Mouse (Mus musculus) hindbrain, embryonic 16.5 days (tissue): Measurements from ENCODE around the gene Trim16. TPM values are rescaled to one million over a fixed set of nuclear protein-coding genes. Genes with fewer than 3 reads are reported as not detected.

Experiments
- ATAC-seq: fragments of 200-750 bp; cut with Nextera tagmentation; 2 replicates; pipeline ENCODE4 v1.8.0; 2017; ENCODE audit warnings: moderate TSS enrichment, moderate library complexity
- H3K27ac ChIP-seq: fragments of 300-500 bp; sonication (generic); 2 replicates; pipeline ENCODE4 v1.5.1; 2014; ENCODE audit warnings: low read depth, mild to moderate bottlenecking, control low read depth, low read length, moderate library complexity
- H3K27me3 ChIP-seq: fragments of 300-500 bp; sonication (generic); replicated peaks from 2 replicates; pipeline ENCODE4 v1.6.1; 2014; ENCODE audit warnings: low read length; ENCODE audit not compliant: control insufficient read depth, insufficient read depth
- H3K36me3 ChIP-seq: fragments of 300-500 bp; sonication (generic); 2 replicates; pipeline ENCODE4 v1.6.1; 2014; ENCODE audit warnings: mild to moderate bottlenecking, low read length, moderate library complexity, mixed read lengths; ENCODE audit not compliant: control insufficient read depth, insufficient read depth
- H3K4me1 ChIP-seq: fragments of 300-500 bp; sonication (generic); 2 replicates; pipeline ENCODE4 v1.6.1; 2014; ENCODE audit warnings: low read depth, low read length; ENCODE audit not compliant: control insufficient read depth, insufficient read depth
- H3K4me2 ChIP-seq: fragments of 300-500 bp; sonication (generic); 2 replicates; pipeline ENCODE4 v1.6.1; 2014; ENCODE audit warnings: mild to moderate bottlenecking, low read length, control low read depth, moderate library complexity
- H3K4me3 ChIP-seq: fragments of 300-500 bp; sonication (generic); 2 replicates; pipeline ENCODE4 v1.5.1; 2014; ENCODE audit warnings: mild to moderate bottlenecking, low read length, control low read depth, moderate library complexity
- H3K9ac ChIP-seq: fragments of 300-500 bp; sonication (generic); 2 replicates; pipeline ENCODE4 v1.6.1; 2014; ENCODE audit warnings: low read depth, mild to moderate bottlenecking, control low read depth, low read length, moderate library complexity
- H3K9me3 ChIP-seq: fragments of 300-500 bp; sonication (generic); 2 replicates; pipeline ENCODE4 v1.6.1; 2014; ENCODE audit warnings: mild to moderate bottlenecking, low read length, moderate library complexity; ENCODE audit not compliant: control insufficient read depth
- WGBS: fragments of 180-500 bp; shearing (Covaris S2); extraction: QIAGEN DNeasy Blood & Tissue Kit; methylation state at CpG from one replicate; pipeline ENCODE4 v1.1.7; 2014; 5-methylcytosine and 5-hydroxymethylcytosine counted together
- polyA plus RNA-seq: library from polyadenylated mRNA; unstranded; fragments of >200 nt; fragmentation: Nextera tagmentation; extraction: Ambion mirVana; gene quantifications from 2 replicates; pipeline ENCODE4 v1.2.1, GENCODE M21; 2015

Trim16 gene
- polyA plus RNA-seq, 1 experiment from 2014 or later = 8.0 TPM

DNA sequence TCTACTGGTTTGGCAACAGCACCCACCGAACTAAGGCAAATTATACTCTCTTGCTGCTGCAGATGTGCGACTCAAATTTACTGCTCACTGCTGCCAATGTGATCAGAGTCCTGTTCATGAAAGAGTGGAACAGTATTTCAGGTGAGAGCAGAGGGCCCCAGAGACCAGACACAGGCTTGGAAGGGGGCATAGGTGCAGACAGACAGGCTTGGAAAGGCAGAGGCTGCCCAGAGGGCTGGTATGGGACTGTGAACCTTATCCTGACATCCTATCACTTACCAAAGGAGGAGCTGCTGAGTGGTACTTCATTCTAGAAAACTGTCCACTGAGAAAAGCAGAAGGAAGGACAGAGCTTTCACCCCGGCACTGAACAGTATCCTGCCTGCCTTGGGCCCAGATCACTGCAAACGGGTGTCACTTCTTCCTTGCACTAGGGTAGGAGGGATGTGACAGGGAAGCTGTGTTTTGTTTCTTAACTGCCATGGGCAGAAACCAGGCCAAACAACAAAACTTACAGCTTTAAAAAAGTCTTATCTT is 27.7 kb downstream of the Trim16 start:
- WGBS = 64% methylated on average over 4 of the region's 4 CpGs
- Histone ChIP-seq H3K27ac (no peak overlapping the region), H3K4me3 (no peak overlapping the region), H3K4me2 (no peak overlapping the region; the same call in 1 of the 2 replicates), H3K4me1 (peaks cover 3% of the 10 kb centered on the region), H3K9ac (no peak overlapping the region), H3K9me3 (no peaks in the 10 kb centered on the region), H3K27me3 (no peaks in the 10 kb centered on the region), H3K36me3 (no peaks in the 10 kb centered on the region)
- ATAC-seq = no peak

DNA sequence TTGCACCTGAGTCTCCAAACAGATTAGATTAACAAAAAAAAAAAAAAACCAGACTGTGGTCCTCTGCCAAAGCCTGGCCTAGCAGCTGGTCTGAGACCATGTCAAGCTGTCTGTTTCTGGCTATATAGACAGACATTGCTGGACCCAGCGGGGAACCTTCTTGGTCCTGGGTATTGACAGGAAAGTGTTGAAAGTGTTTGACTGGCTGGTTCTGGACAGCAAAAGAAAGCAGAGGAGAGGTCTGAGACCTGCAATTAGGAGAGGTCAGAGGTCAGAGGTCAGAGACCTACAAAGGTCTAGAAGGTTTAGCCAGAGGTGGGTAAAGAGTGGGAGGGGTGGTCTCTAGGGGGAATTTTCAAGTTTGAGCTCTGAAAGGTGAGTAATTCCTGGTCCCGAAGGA is 28.3 kb downstream of the Trim16 start:
- no peak overlapping the region for H3K9ac ChIP-seq
- H3K27ac ChIP-seq = no peak overlapping the region
- H3K36me3 ChIP-seq = no peaks in the 10 kb centered on the region
- H3K4me2 ChIP-seq = no peak overlapping the region
- WGBS = 51% methylated on average over 2 of the region's 2 CpGs
- no peak overlapping the region for H3K4me3 ChIP-seq
- H3K4me1 ChIP-seq = peaks cover 3% of the 10 kb centered on the region
- ATAC-seq = no peak
- H3K9me3 ChIP-seq = no peaks in the 10 kb centered on the region
- no peaks in the 10 kb centered on the region for H3K27me3 ChIP-seq

DNA sequence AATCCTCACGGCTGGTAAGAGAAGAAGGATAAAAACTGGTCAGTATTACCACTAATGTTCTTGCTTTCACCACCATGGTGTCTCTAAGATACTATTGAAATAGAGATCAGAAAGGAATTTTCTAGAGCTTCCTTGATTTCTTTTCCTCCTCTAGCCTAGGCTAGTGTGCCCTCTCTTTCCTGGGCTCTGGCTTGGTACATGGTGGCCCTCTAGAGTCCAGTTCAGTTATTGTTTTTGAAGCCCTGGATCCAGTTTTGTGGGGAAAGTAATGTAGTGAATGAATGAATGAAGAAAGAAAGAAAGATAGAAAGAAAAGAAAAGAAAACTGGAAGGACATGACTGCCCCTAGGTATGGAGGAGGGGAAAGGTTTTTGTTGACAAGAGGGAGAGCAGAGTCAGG is 31.2 kb downstream of the Trim16 start:
- Histone ChIP-seq H3K9me3 (no peaks in the 10 kb centered on the region), H3K27me3 (no peaks in the 10 kb centered on the region), H3K4me3 (no peak overlapping the region), H3K36me3 (no peaks in the 10 kb centered on the region), H3K9ac (no peak overlapping the region), H3K4me2 (no peak overlapping the region), H3K4me1 (peaks cover 3% of the 10 kb centered on the region), H3K27ac (no peak overlapping the region)
- no peak for ATAC-seq
- WGBS = 73% methylated on average over 1 of the region's 1 CpGs

DNA sequence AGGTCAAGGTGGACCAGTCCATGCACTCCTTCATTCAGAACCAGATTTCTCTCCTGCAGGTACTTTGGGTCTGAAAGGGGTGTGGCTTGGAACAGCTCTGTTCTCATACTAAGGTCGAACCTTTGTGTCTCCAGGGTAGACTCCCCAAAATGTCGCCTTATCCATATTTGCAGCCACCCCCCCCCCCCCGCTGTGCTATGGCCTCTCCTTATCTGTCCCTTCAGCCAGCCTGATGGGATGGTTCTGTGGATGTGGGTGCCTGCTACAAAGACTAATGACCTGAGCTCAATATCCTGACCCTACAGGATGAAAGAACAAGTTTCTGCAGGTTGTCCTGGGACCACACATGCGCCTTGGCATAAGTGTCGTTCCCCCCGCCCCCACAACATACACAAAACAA is 33.3 kb downstream of the Trim16 start:
- Histone ChIP-seq H3K36me3 (no peaks in the 10 kb centered on the region), H3K4me3 (no peak overlapping the region), H3K9me3 (no peaks in the 10 kb centered on the region), H3K27ac (no peak overlapping the region), H3K27me3 (no peaks in the 10 kb centered on the region), H3K9ac (no peak overlapping the region), H3K4me2 (no peak overlapping the region), H3K4me1 (no peaks in the 10 kb centered on the region)
- 95% methylated on average over 6 of the region's 6 CpGs for WGBS
- no peak for ATAC-seq

DNA sequence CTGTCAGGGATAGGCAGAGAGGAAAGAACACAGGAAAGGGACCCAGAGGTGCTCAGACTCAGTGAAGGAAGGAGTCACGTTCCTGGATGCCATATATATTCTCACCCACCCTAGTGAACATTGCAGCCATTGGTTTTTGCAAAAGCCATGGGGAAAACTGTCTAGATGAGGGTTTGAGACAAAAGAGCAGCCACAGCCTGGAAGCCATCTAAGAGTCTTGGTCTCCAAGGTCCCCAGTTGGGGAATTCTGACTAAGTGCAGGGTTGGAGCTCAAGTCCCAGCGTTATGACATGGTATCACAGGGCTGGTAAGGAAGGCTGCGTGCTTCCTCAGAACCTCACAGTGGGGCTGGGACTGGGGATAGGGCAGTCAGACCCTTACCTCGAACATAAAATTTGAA is 45.5 kb downstream of the Trim16 start:
- Histone ChIP-seq H3K4me1 (no peaks in the 10 kb centered on the region), H3K4me3 (no peak overlapping the region), H3K27ac (no peak overlapping the region), H3K27me3 (no peaks in the 10 kb centered on the region), H3K36me3 (no peaks in the 10 kb centered on the region), H3K9ac (no peak overlapping the region), H3K4me2 (no peak overlapping the region), H3K9me3 (no peaks in the 10 kb centered on the region)
- ATAC-seq = no peak
- whole genome bisulfite sequencing = 76% methylated on average over 4 of the region's 4 CpGs

DNA sequence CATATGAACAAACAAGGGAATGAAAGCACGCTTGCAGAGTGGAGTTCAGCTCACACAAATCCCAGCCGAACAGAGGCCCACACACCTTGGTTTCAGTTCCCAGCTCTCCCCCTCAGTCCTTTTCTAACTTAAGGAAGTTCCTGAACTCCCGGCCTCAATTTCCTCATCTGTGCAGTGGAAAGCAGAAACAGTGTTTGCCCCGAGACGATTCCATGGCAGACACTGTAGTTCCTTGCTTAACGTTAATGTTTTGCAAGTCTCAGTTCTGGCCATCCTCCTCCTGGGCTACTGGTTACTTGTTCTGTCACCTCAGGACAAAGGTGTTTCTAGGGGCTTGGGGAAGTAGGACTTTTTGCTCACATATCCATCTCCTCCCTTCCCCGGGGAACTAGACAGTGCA is 46.7 kb downstream of the Trim16 start:
- Histone ChIP-seq H3K27ac (no peak overlapping the region), H3K9me3 (no peaks in the 10 kb centered on the region), H3K4me1 (no peaks in the 10 kb centered on the region), H3K9ac (no peak overlapping the region), H3K4me2 (no peak overlapping the region), H3K27me3 (no peaks in the 10 kb centered on the region), H3K36me3 (no peaks in the 10 kb centered on the region), H3K4me3 (no peak overlapping the region)
- ATAC-seq = no peak
- 89% methylated on average over 7 of the region's 7 CpGs for WGBS

DNA sequence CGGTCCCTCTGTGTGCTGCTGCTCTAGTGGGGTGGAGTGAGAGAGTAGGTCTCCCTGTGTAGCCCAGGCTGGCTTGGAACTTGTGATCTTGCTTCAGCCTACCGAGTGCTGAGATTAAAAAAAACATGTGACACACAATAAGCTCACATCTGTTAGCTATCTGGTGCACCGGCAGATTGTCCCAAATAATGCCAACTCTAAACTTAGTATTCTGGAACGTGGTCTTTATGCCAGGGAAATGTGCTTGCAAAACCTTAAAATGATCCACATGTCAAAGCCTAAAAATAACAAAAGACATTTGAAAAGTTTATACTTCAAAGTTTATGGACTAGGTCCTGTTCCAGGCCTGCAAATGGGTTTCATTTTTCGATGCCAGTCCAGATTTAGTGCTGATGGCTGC is 49.2 kb downstream of the Trim16 start:
- WGBS = 76% methylated on average over 5 of the region's 5 CpGs
- H3K4me1 ChIP-seq = no peaks in the 10 kb centered on the region

DNA sequence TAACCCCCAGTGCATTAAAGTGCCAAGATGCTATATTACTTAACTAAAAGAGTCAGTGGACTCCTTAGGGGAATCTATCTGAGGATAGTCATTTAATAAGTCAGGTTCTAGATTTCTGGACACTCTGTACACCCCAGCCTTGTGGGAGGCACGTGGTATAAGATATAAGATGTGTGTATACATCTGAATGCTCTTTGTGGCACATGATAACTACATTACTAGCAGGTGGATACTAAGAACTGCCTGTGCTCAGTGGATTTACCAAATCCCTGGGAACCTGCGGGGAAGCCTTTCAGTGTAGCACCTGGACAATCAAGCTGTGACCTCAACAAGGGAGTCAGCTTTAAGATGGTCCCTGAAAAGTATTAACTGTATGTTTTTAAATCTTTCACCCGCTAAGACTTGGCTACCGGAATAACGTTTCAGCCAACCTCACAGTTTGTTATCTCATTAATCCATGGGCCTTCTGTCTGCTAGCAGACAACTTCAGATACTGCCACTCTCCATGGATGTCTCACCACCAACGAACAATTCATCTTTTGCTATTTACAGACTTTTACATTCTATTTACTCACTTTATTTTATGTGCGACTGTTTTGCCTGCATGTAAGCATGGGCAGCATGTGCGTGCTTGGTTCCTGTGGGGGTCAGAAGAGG is 49.8 kb downstream of the Trim16 start:
- Histone ChIP-seq H3K9me3 (no peaks in the 10 kb centered on the region), H3K27ac (no peak overlapping the region), H3K9ac (no peak overlapping the region), H3K4me1 (no peaks in the 10 kb centered on the region), H3K4me3 (no peak overlapping the region), H3K27me3 (no peaks in the 10 kb centered on the region), H3K36me3 (no peaks in the 10 kb centered on the region), H3K4me2 (no peak overlapping the region)
- no peak for ATAC-seq
- 84% methylated on average over 8 of the region's 8 CpGs for WGBS

More for the DNA sequence above, 49.2 kb downstream of the Trim16 start:
- no peak overlapping the region for H3K4me2 ChIP-seq
- H3K9me3 ChIP-seq = no peaks in the 10 kb centered on the region
- no peaks in the 10 kb centered on the region for H3K36me3 ChIP-seq
- no peaks in the 10 kb centered on the region for H3K27me3 ChIP-seq
- H3K27ac ChIP-seq = no peak overlapping the region
- ATAC-seq = no peak
- H3K4me3 ChIP-seq = no peak overlapping the region
- H3K9ac ChIP-seq = no peak overlapping the region

DNA sequence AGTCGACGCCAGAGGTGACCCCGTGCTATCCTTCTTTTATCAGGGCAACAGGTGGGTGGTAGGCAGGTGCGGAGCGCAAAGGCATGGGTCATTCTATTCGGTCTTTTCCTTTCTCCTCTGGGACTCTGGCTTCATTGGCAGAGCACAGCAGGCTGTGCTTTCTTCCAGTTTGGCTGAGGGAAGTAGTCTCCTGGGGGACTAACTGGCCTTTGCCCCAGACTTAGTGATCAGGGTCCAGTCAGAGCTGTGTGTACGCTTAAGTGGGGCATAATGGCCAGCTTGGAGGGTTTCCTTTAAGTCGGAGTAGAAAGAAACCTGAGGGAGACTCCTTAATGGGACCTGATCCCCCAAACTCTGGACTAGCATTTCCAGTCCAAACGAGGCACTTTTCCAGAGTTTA is 53.4 kb downstream of the Trim16 start:
- Histone ChIP-seq H3K36me3 (no peaks in the 10 kb centered on the region), H3K9me3 (no peaks in the 10 kb centered on the region), H3K4me2 (no peak overlapping the region), H3K27me3 (no peaks in the 10 kb centered on the region), H3K27ac (no peak overlapping the region), H3K9ac (no peak overlapping the region), H3K4me1 (no peaks in the 10 kb centered on the region), H3K4me3 (no peak overlapping the region)
- WGBS = 73% methylated on average over 9 of the region's 9 CpGs
- ATAC-seq = no peak
